Mouse (Mus musculus): Measurements from ENCODE around the gene B630019K06Rik. TPM values are rescaled to one million over a fixed set of nuclear protein-coding genes. Genes with fewer than 3 reads are reported as not detected.

The B630019K06Rik gene
- polyA plus RNA-seq, 1 experiment from 2014 or later = 1.9 TPM

DNA sequence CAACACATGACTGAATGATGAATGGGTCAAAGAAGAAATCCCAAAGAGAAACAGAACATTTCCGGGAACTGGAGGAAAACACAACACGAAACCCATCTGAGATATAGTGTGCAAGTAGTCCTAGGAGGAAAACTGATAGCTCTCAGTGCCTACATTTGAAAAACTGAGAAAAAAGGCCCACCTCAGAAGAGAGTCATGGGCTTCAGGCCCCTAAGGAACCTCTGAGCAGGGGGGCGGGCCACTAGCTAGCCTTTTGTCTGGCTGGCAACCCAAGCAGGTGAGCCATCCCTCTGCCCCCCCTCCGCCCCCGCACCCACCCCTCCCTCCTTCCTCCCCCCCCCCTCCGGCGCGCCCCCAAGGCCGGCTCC, 223 bp upstream of the B630019K06Rik start:
- Histone ChIP-seq H3K4me2 (replicated peaks; ENCODE audit: low read depth) (peak overlapping the region; percentile 76), H3K9ac (ENCODE audit: low read depth, low read length) (no peak overlapping the region), H3K36me3 (ENCODE audit: control insufficient read depth, insufficient read depth) (no peaks in the 10 kb centered on the region), H3K27me3 (replicated peaks; ENCODE audit: control insufficient read depth, insufficient read depth, low read length) (no peaks in the 10 kb centered on the region), H3K27ac (ENCODE audit: low read depth, low read length) (no peak overlapping the region), H3K4me1 (replicated peaks; ENCODE audit: control insufficient read depth, insufficient read depth, low read length) (no peaks in the 10 kb centered on the region), H3K4me3 (ENCODE audit: low read depth, low read length) (peak overlapping the region; percentile 51), H3K9me3 (ENCODE audit: control insufficient read depth) (no peaks in the 10 kb centered on the region)
- WGBS = 33% methylated on average over 5 of the region's 9 CpGs
- ATAC-seq = no peak
- no peak for TF ChIP-seq CTCF (IDR thresholded peaks at IDR 0.05; ENCODE audit: low read depth)

DNA sequence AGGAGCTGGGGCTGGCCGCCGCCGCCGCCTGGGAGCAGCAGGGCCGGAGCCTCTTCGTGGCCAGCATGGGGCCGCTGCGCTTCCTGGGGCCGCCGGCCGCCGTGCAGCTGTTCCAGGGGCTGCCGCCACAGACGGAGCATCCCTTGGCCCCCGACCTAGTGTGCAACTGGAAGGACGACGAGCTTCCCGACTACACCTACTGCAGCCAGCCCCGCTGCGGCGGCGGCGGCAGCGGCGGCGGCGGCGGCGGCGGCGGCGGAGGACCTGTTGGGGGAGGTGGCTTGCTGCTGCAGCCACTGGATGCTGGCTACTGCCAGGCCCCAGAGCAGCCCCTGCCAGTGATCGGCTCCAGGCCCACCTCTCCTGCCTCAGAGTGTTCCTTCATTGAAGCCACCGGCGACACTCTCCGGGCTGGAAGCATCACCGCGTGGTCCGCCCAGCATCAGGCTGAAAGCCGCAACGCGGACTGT, 1.0 kb downstream of the B630019K06Rik start:
- H3K36me3 ChIP-seq (ENCODE audit: control insufficient read depth, insufficient read depth) = no peaks in the 10 kb centered on the region
- H3K4me1 ChIP-seq (replicated peaks; ENCODE audit: control insufficient read depth, insufficient read depth, low read length) = no peaks in the 10 kb centered on the region
- TF ChIP-seq CTCF (IDR thresholded peaks at IDR 0.05; ENCODE audit: low read depth) = no peak
- peak; percentile 58 for ATAC-seq
- H3K9me3 ChIP-seq (ENCODE audit: control insufficient read depth) = no peaks in the 10 kb centered on the region
- H3K27ac ChIP-seq (ENCODE audit: low read depth, low read length) = peak overlapping the region; percentile 64
- H3K9ac ChIP-seq (ENCODE audit: low read depth, low read length) = peak overlapping the region; percentile 54
- peak overlapping the region; percentile 76 for H3K4me2 ChIP-seq (replicated peaks; ENCODE audit: low read depth)
- H3K27me3 ChIP-seq (replicated peaks; ENCODE audit: control insufficient read depth, insufficient read depth, low read length) = no peaks in the 10 kb centered on the region
- 16% methylated on average over 20 of the region's 42 CpGs for WGBS
- H3K4me3 ChIP-seq (ENCODE audit: low read depth, low read length) = peak overlapping the region; percentile 51

GRCm38 (mm10) chrX:8900823-8901222, 8.6 kb downstream of the B630019K06Rik start:
- no peak overlapping the region for H3K4me2 ChIP-seq (replicated peaks; ENCODE audit: low read depth)
- no peak overlapping the region for H3K9ac ChIP-seq (ENCODE audit: low read depth, low read length)
- no peak for TF ChIP-seq CTCF (IDR thresholded peaks at IDR 0.05; ENCODE audit: low read depth)
- H3K9me3 ChIP-seq (ENCODE audit: control insufficient read depth) = no peaks in the 10 kb centered on the region
- no peaks in the 10 kb centered on the region for H3K36me3 ChIP-seq (ENCODE audit: control insufficient read depth, insufficient read depth)
- no peaks in the 10 kb centered on the region for H3K27me3 ChIP-seq (replicated peaks; ENCODE audit: control insufficient read depth, insufficient read depth, low read length)
- no peak for ATAC-seq
- WGBS = 69% methylated on average over 4 of the region's 4 CpGs
- H3K4me3 ChIP-seq (ENCODE audit: low read depth, low read length) = no peak overlapping the region
- no peak overlapping the region for H3K27ac ChIP-seq (ENCODE audit: low read depth, low read length)
- H3K4me1 ChIP-seq (replicated peaks; ENCODE audit: control insufficient read depth, insufficient read depth, low read length) = no peaks in the 10 kb centered on the region

DNA sequence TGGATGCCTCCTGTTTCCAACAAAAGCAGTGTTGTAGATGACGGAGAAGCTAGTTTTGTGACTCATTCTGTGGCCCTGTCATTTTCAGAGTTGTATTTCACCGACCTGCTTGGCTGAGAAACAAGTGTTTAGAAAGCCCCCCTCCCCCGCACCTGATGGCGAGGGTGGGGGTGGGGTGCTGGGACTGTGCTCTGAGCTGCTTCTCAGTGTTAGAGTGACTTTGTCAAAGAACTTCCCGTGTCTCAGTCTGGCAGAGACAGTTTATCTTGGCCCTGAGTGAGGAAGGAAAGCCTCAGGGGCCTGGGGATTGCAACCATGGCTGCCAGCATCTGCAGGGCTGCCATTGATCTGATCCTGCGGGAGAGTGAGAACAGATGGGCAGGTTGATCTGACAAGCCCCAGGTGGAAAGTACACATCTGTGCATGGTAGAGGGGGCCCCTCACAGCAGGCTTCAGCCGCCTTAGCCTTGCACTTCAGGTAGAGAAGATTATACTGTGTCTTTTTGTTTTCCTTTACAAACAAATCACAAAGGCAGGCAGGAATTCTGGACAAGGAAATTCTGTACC, 9.8 kb downstream of the B630019K06Rik start:
- TF ChIP-seq CTCF (IDR thresholded peaks at IDR 0.05; ENCODE audit: low read depth) = no peak
- no peak for ATAC-seq
- H3K4me2 ChIP-seq (replicated peaks; ENCODE audit: low read depth) = no peak overlapping the region
- WGBS = 39% methylated on average over 7 of the region's 7 CpGs
- no peak overlapping the region for H3K27ac ChIP-seq (ENCODE audit: low read depth, low read length)
- no peaks in the 10 kb centered on the region for H3K36me3 ChIP-seq (ENCODE audit: control insufficient read depth, insufficient read depth)
- H3K27me3 ChIP-seq (replicated peaks; ENCODE audit: control insufficient read depth, insufficient read depth, low read length) = no peaks in the 10 kb centered on the region
- H3K4me1 ChIP-seq (replicated peaks; ENCODE audit: control insufficient read depth, insufficient read depth, low read length) = no peaks in the 10 kb centered on the region
- H3K9me3 ChIP-seq (ENCODE audit: control insufficient read depth) = no peaks in the 10 kb centered on the region
- H3K4me3 ChIP-seq (ENCODE audit: low read depth, low read length) = no peak overlapping the region
- H3K9ac ChIP-seq (ENCODE audit: low read depth, low read length) = no peak overlapping the region

DNA sequence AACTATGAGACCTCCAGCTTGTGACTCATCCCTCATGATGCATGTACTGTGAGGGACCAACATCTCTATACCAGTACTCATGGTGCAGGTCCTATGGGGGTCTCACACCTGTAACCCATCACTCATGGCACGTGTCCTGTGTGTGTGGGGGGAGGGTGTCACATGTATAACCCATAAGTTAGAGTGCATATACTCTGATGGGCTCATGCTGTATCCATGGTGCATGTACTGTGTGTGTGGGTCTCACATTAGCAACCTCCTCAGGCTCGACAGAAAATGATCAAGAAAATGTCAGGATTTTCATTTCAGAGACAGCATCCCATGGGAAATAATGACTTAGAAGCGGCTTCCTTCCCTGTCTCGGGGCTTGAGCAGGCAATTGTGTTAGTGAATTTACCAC, 28.9 kb downstream of the B630019K06Rik start:
- WGBS = 72% methylated on average over 4 of the region's 4 CpGs

GRCm38 (mm10) chrX:8921813-8922607, 29.8 kb downstream of the B630019K06Rik start:
- WGBS = 41% methylated on average over 9 of the region's 9 CpGs
- Histone ChIP-seq H3K27me3 (replicated peaks; ENCODE audit: control insufficient read depth, insufficient read depth, low read length) (no peaks in the 10 kb centered on the region), H3K4me1 (replicated peaks; ENCODE audit: control insufficient read depth, insufficient read depth, low read length) (no peaks in the 10 kb centered on the region), H3K4me2 (replicated peaks; ENCODE audit: low read depth) (no peak overlapping the region), H3K9ac (ENCODE audit: low read depth, low read length) (no peak overlapping the region), H3K36me3 (ENCODE audit: control insufficient read depth, insufficient read depth) (no peaks in the 10 kb centered on the region), H3K27ac (ENCODE audit: low read depth, low read length) (no peak overlapping the region), H3K9me3 (ENCODE audit: control insufficient read depth) (no peaks in the 10 kb centered on the region), H3K4me3 (ENCODE audit: low read depth, low read length) (no peak overlapping the region)
- peak; percentile 58 for TF ChIP-seq CTCF (IDR thresholded peaks at IDR 0.05; ENCODE audit: low read depth)
- no peak for ATAC-seq

More for the DNA sequence above, 28.9 kb downstream of the B630019K06Rik start:
- Histone ChIP-seq H3K9me3 (ENCODE audit: control insufficient read depth) (no peaks in the 10 kb centered on the region), H3K4me2 (replicated peaks; ENCODE audit: low read depth) (no peak overlapping the region), H3K9ac (ENCODE audit: low read depth, low read length) (no peak overlapping the region), H3K27me3 (replicated peaks; ENCODE audit: control insufficient read depth, insufficient read depth, low read length) (no peaks in the 10 kb centered on the region), H3K4me1 (replicated peaks; ENCODE audit: control insufficient read depth, insufficient read depth, low read length) (no peaks in the 10 kb centered on the region), H3K27ac (ENCODE audit: low read depth, low read length) (no peak overlapping the region), H3K4me3 (ENCODE audit: low read depth, low read length) (no peak overlapping the region), H3K36me3 (ENCODE audit: control insufficient read depth, insufficient read depth) (no peaks in the 10 kb centered on the region)
- TF ChIP-seq CTCF (IDR thresholded peaks at IDR 0.05; ENCODE audit: low read depth) = no peak
- ATAC-seq = no peak
